Mouse (Mus musculus): ENCODE measurements around the gene Cbx6.

DNA sequence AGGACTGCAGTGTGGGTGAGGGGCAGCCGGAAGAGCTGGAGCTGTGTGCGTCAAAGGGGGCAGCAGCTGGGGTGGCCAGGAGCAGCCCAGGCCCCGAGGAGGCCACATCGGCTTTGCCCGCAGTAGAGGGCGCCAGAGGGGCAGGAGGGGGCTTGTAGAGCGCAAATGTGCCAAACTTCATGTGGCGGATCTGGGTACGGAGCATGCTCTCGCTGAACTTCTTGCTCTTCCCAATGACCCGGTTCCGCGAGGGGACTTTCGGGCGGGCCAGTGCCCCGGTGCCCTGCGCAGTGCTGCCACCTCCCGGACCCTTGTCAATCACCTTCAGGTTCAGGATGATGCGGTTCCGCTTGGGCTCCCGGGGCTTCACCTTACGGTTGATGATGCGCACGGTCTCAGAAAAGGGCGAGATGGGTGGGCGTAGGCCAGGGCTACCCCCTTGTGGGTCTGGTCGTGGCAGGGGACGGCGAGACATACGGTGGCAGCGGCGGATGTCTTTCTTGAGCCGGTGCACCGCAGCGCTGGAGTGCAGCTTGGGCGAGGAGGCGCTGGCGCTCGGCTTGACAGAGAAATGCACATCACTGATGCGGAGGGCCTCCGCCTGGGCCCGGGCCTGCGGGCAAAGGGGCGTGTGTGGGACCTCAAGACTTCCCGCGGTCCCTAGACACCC is 6.0 kb downstream of the Cbx6 start:
- TF ChIP-seq POLR2A (IDR thresholded peaks at IDR 0.05; ENCODE audit: insufficient read depth, low read depth, low read length) (no peak), CTCF (IDR thresholded peaks at IDR 0.05; ENCODE audit: insufficient read depth, low read depth, low read length) (peak; percentile 25; the same call in 1 of the 2 replicates)
